Mouse (Mus musculus): ENCODE results near the gene Snx29.

Snx29 gene

GRCm38 (mm10) chr16:11746036-11746435, 423.3 kb downstream of the Snx29 start:
- no peak for DNase-seq

GRCm38 (mm10) chr16:11747867-11748266, 425.2 kb downstream of the Snx29 start:
- DNase-seq = peak in 1 of 2 experiments; percentile 1

GRCm38 (mm10) chr16:11749111-11749510, 426.4 kb downstream of the Snx29 start:
- DNase-seq = no peak

- no peak for DNase-seq
These were observed 427.9 kb downstream of the Snx29 start for GRCm38 (mm10) chr16:11750605-11751004.

- DNase-seq = no peak
These were observed 429.8 kb downstream of the Snx29 start for GRCm38 (mm10) chr16:11752557-11752956.

GRCm38 (mm10) chr16:11753466-11753865, 430.8 kb downstream of the Snx29 start:
- no peak for DNase-seq

- DNase-seq = no peak
These were observed 431.4 kb downstream of the Snx29 start for GRCm38 (mm10) chr16:11754136-11754535.

- DNase-seq = peak; percentile 22 to 42
These were observed 432.8 kb downstream of the Snx29 start for GRCm38 (mm10) chr16:11755281-11756066.

- no peak for DNase-seq
These were observed 434.0 kb downstream of the Snx29 start for GRCm38 (mm10) chr16:11756598-11757245.

GRCm38 (mm10) chr16:11757471-11757870, 434.8 kb downstream of the Snx29 start:
- no peak for DNase-seq

- no peak for DNase-seq
These were observed 435.2 kb downstream of the Snx29 start for GRCm38 (mm10) chr16:11757951-11758350.

- DNase-seq = peak in 1 of 2 experiments; percentile 35
These were observed 449.6 kb downstream of the Snx29 start for GRCm38 (mm10) chr16:11772318-11772717.

GRCm38 (mm10) chr16:11774321-11774720, 451.6 kb downstream of the Snx29 start:
- DNase-seq = no peak

- no peak for DNase-seq
These were observed 453.8 kb downstream of the Snx29 start for GRCm38 (mm10) chr16:11776528-11776927.

- no peak for DNase-seq
These were observed 455.5 kb downstream of the Snx29 start for GRCm38 (mm10) chr16:11778191-11778590.

- DNase-seq = peak; percentile 69 to 77
These were observed 456.2 kb downstream of the Snx29 start for GRCm38 (mm10) chr16:11778715-11779460.

- DNase-seq = no peak
These were observed 459.4 kb downstream of the Snx29 start for GRCm38 (mm10) chr16:11782082-11782481.

GRCm38 (mm10) chr16:11783337-11783736, 460.6 kb downstream of the Snx29 start:
- no peak for DNase-seq

- no peak for DNase-seq
These were observed 461.6 kb downstream of the Snx29 start for GRCm38 (mm10) chr16:11784354-11784753.

GRCm38 (mm10) chr16:11785806-11786205, 463.1 kb downstream of the Snx29 start:
- DNase-seq = no peak

- no peak for DNase-seq
These were observed 467.8 kb downstream of the Snx29 start for GRCm38 (mm10) chr16:11790476-11790875.

GRCm38 (mm10) chr16:11793391-11793790, 470.7 kb downstream of the Snx29 start:
- peak in 1 of 2 experiments; percentile 26 for DNase-seq

GRCm38 (mm10) chr16:11794628-11795027, 471.9 kb downstream of the Snx29 start:
- DNase-seq = no peak

All from cerebellum, postnatal 10 days (tissue).